Mouse (Mus musculus) myocyte (in vitro differentiated cells): ENCODE results near the gene Slc12a8.

Source experiments
- CEBPB ChIP-seq: IDR thresholded peaks from 2 replicates; pipeline ENCODE4 v1.6.1; 2011; ENCODE audit warnings: mild to moderate bottlenecking, moderate library complexity; ENCODE audit not compliant: poor library complexity, insufficient read depth, severe bottlenecking
- E2F4 ChIP-seq: IDR thresholded peaks from one replicate; pipeline ENCODE4 v1.6.1; 2011; ENCODE audit warnings: mild to moderate bottlenecking, control low read depth, moderate library complexity; ENCODE audit not compliant: insufficient read depth
- MAX ChIP-seq: IDR thresholded peaks from one replicate; pipeline ENCODE4 v1.6.1; 2011; ENCODE audit warnings: low read depth, mild to moderate bottlenecking, control low read depth
- MYOG ChIP-seq, 3 experiments: IDR thresholded peaks; one replicate each; pipeline ENCODE4 v1.6.1; 2011; ENCODE audit warnings: control low read depth in 2 of 3, low read depth in 2 of 3, mild to moderate bottlenecking in 2 of 3; ENCODE audit not compliant: insufficient read length in 2 of 3, control insufficient read depth in 1 of 3, insufficient read depth in 1 of 3
- POLR2A ChIP-seq: IDR thresholded peaks from one replicate; pipeline ENCODE4 v1.6.1; 2011; ENCODE audit warnings: low read depth, mild to moderate bottlenecking, control low read depth, moderate library complexity; ENCODE audit not compliant: insufficient read length
- POLR2AphosphoS2 ChIP-seq: IDR thresholded peaks from one replicate; pipeline ENCODE4 v1.6.1; 2011; ENCODE audit warnings: low read depth, control low read depth; ENCODE audit not compliant: insufficient read length
- SRF ChIP-seq: IDR thresholded peaks from one replicate; pipeline ENCODE4 v1.6.1; 2011; ENCODE audit warnings: low read depth; ENCODE audit not compliant: control insufficient read depth, insufficient read length
- TCF12 ChIP-seq: IDR thresholded peaks from one replicate; pipeline ENCODE4 v1.6.1; 2011; ENCODE audit warnings: mild to moderate bottlenecking, control low read depth; ENCODE audit not compliant: poor library complexity, insufficient read depth, severe bottlenecking
- TCF3 ChIP-seq: IDR thresholded peaks from one replicate; pipeline ENCODE4 v1.6.1; 2011; ENCODE audit warnings: low read depth, control low read depth; ENCODE audit not compliant: insufficient read length

DNA sequence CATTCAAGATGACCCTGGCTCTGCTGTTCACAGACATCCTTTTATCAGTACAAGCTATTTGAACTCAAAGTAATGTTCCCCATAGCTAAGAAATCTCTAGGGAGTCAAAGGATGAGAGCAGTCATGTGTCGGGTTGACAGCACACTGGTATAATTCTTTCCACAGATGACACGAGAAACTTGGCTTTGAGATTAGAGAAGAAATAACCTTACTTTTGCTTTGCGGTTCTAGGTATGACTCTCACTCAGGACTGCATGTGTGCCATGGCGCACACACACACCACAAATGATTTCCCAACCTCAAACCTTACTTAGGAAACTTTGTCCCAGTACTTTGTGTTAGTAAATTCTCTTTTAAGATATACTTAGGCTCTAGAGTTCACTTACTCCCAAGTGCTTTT, 22.8 kb upstream of the Slc12a8 start:
- no peak for TF ChIP-seq POLR2A
- no peak for TF ChIP-seq MYOG (IDR thresholded peaks at IDR 0.05; ENCODE audit: control insufficient read depth in 1 of 3, insufficient read depth in 1 of 3, insufficient read length in 2 of 3, low read depth in 2 of 3)
- no peak for TF ChIP-seq CEBPB
- TF ChIP-seq SRF: no peak
- TF ChIP-seq TCF12: no peak
- TF ChIP-seq MAX: no peak
- TF ChIP-seq TCF3: no peak
- no peak for TF ChIP-seq E2F4
- no peak for TF ChIP-seq POLR2AphosphoS2
